Mouse (Mus musculus) small intestine, adult 10 weeks (tissue): ENCODE data around the gene Tinag. TPM values are rescaled to one million over a fixed set of nuclear protein-coding genes. Genes with fewer than 3 reads are reported as not detected.

Source experiments
- polyA plus RNA-seq: library from polyadenylated mRNA; stranded (reverse); fragments of 350-450 nt; fragmentation: Illumina TruSeq; extraction: RNeasy Lipid Tissue Mini Kit (QIAGEN cat#74804); gene quantifications from one replicate; pipeline ENCODE4 v1.2.3, GENCODE M21; 2014; ENCODE audit warnings: low replicate concordance

Gene Tinag
- 94.2 TPM for polyA plus RNA-seq

GRCm38 (mm10) chr9:77045585-77045984 is at the start of gene Tinag:
TSS of gene Tinag (minus strand) at chr9:77045794.

